Mouse (Mus musculus) left cerebral cortex, adult 6 months (tissue): ENCODE data around the gene Rtn4. TPM values are rescaled to one million over a fixed set of nuclear protein-coding genes. Genes with fewer than 3 reads are reported as not detected.

Experiments
- long read RNA-seq, 2 experiments: library from polyadenylated mRNA; unstranded; transcript quantifications; one replicate each; pipeline ENCODE4 v2.0.0; 2019 to 2020
- polyA plus RNA-seq: library from polyadenylated mRNA; unstranded; fragments of <200 nt; fragmentation: Nextera tagmentation; gene quantifications from 2 replicates; pipeline ENCODE4 v1.2.3, GENCODE M21; 2021

Gene Rtn4
- 93.4 and 133 TPM in 2 replicates for polyA plus RNA-seq
- long read RNA-seq, experiment 1, full-length matches to known transcripts: 621 of 688 reads
- long read RNA-seq, experiment 1, partial matches to known transcripts: 57 of 688 reads
- long read RNA-seq, experiment 1, other reads (novel, unspliced or antisense): 10 of 688 reads
- long read RNA-seq, experiment 2, full-length matches to known transcripts: 78 of 199 reads
- long read RNA-seq, experiment 2, partial matches to known transcripts: 114 of 199 reads
- long read RNA-seq, experiment 2, other reads (novel, unspliced or antisense): 7 of 199 reads

GRCm38 (mm10) chr11:29692683-29693272, at the start of gene Rtn4:
Gene Rtn4, plus strand, starts transcription at chr11:29692947.

Other genes with a start within 250 kb of the Rtn4 start
- 7.2 and 8.6 TPM in 2 replicates for gene Prorsd1, start 177.9 kb upstream of the Rtn4 start, polyA plus RNA-seq
- gene Mtif2, start 166.5 kb upstream of the Rtn4 start, polyA plus RNA-seq: 12.4 and 18.8 TPM in 2 replicates
- gene Clhc1, start 145.0 kb upstream of the Rtn4 start, polyA plus RNA-seq: 0.12 TPM in 1 of 2 replicates, not detected in the other
- gene Rps27a, start 144.8 kb upstream of the Rtn4 start, polyA plus RNA-seq: 1,648 and 1,673 TPM in 2 replicates
- gene 4931440F15Rik, start 132.7 kb downstream of the Rtn4 start, polyA plus RNA-seq: 0.41 and 0.65 TPM in 2 replicates